Mouse (Mus musculus) right cerebral cortex, postnatal 4 days (tissue): ENCODE results near the gene Glg1.

Experiments
- DNase-seq: peaks from one replicate; pipeline ENCODE4 v3.0.0-alpha.2; 2022

The Glg1 gene

GRCm38 (mm10) chr8:111130756-111131155, 128.3 kb downstream of the Glg1 start:
- DNase-seq = no peak

- no peak for DNase-seq
Observed at GRCm38 (mm10) chr8:111119481-111119880, 139.5 kb downstream of the Glg1 start.

- no peak for DNase-seq
Observed at GRCm38 (mm10) chr8:111114891-111115290, 144.1 kb downstream of the Glg1 start.
